Mouse (Mus musculus) lung, embryonic 15.5 days (tissue): ENCODE measurements around the gene Zbtb32. TPM values are rescaled to one million over a fixed set of nuclear protein-coding genes. Genes with fewer than 3 reads are reported as not detected.
A peak's percentile ranks its signal among the peaks of the same experiment; 100 is the strongest.

ENCODE experiments used
- ATAC-seq: fragments of 200-750 bp; cut with Nextera tagmentation; 2 replicates; pipeline ENCODE4 v1.8.0; 2017; ENCODE audit warnings: moderate number of reproducible peaks, borderline replicate concordance; ENCODE audit not compliant: low FRiP score, low TSS enrichment; ENCODE audit errors: extremely low read depth
- H3K27ac ChIP-seq: fragments of 300-500 bp; sonication (generic); 2 replicates; pipeline ENCODE4 v1.5.1; 2015; ENCODE audit warnings: moderate library complexity, mild to moderate bottlenecking, inconsistent platforms
- H3K27me3 ChIP-seq: fragments of 300-500 bp; sonication (generic); 2 replicates; pipeline ENCODE4 v1.6.1; 2015; ENCODE audit warnings: inconsistent platforms
- H3K36me3 ChIP-seq: fragments of 300-500 bp; sonication (generic); 2 replicates; pipeline ENCODE4 v1.6.1; 2015; ENCODE audit warnings: inconsistent platforms
- H3K4me1 ChIP-seq: fragments of 300-500 bp; sonication (generic); 2 replicates; pipeline ENCODE4 v1.6.1; 2015; ENCODE audit warnings: inconsistent platforms
- H3K4me2 ChIP-seq: fragments of 300-500 bp; sonication (generic); 2 replicates; pipeline ENCODE4 v1.6.1; 2015; ENCODE audit warnings: inconsistent platforms, mild to moderate bottlenecking, moderate library complexity
- H3K4me3 ChIP-seq: fragments of 300-500 bp; sonication (generic); 2 replicates; pipeline ENCODE4 v1.5.1; 2015; ENCODE audit warnings: mild to moderate bottlenecking, inconsistent platforms
- H3K9ac ChIP-seq: fragments of 300-500 bp; sonication (generic); 2 replicates; pipeline ENCODE4 v1.6.1; 2015; ENCODE audit warnings: inconsistent platforms
- H3K9me3 ChIP-seq: fragments of 300-500 bp; sonication (generic); 2 replicates; pipeline ENCODE4 v1.6.1; 2016; ENCODE audit warnings: inconsistent platforms
- WGBS: fragments of 180-500 bp; shearing (Covaris S2); methylation state at CpG from one replicate; pipeline ENCODE4 v1.1.7; 2015; 5-methylcytosine and 5-hydroxymethylcytosine counted together
- polyA plus RNA-seq: library from polyadenylated mRNA; unstranded; fragments of >200 nt; fragmentation: Nextera tagmentation; extraction: Ambion mirVana; gene quantifications from 2 replicates; pipeline ENCODE4 v1.2.1, GENCODE M21; 2015

Gene Zbtb32
- polyA plus RNA-seq, 1 experiment from 2014 or later: 3.7 TPM

DNA sequence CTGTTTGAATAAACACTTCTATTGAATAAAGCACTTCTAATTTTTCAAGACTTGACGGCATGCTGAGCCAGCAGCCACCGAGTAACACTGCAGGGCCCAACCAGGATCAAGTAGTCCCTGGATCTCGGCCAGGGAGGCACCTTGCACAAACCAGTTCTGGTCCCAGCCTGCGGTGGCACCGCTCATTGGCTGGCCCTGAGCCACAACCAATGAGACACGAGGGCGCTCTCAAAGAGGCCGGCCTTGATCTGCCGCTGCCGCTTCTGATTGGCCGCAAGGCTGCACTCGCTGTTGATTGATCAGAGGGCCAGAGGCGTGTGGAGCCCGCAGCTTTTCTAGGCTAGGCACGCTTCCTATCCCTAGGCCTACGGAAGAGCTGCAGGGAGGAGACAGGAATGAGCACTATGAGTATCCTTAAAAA, 1.2 kb upstream of the Zbtb32 start:
- 1% methylated on average over 16 of the region's 16 CpGs for WGBS
- Histone ChIP-seq H3K27me3 (no peaks in the 10 kb centered on the region), H3K36me3 (no peaks in the 10 kb centered on the region), H3K9me3 (no peaks in the 10 kb centered on the region), H3K4me2 (peak overlapping the region; percentile 23), H3K4me3 (no peak overlapping the region), H3K4me1 (peaks cover 13% of the 10 kb centered on the region; the same call in 1 of the 2 replicates), H3K9ac (no peak overlapping the region), H3K27ac (peak overlapping the region; percentile 95)
- ATAC-seq: peak; percentile 91

DNA sequence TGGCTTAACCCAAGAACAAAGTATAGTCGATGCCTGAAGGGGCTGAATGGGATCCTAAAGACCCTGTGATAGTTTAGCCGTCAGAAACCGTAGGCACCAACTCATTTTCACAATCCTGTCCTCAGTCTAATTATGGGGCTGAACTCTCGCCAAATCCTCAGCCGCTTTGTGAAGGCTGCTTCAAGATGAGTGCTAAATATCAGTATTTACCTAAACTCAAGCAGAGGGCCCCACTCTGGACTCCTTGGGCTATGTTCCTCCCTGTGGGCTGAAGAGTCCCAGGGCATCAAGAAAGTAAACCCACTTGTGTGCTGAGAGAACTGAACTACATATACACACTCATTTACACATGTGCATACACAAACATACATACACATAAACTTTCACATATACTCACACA, 1.9 kb downstream of the Zbtb32 start:
- 41% methylated on average over 5 of the region's 5 CpGs for WGBS
- no peaks in the 10 kb centered on the region for H3K27me3 ChIP-seq
- H3K27ac ChIP-seq: peak overlapping the region; percentile 43
- H3K4me3 ChIP-seq: no peak overlapping the region
- H3K4me2 ChIP-seq: no peak overlapping the region
- peaks cover 6% of the 10 kb centered on the region; the same call in 1 of the 2 replicates for H3K4me1 ChIP-seq
- H3K36me3 ChIP-seq: no peaks in the 10 kb centered on the region
- ATAC-seq: no peak
- H3K9ac ChIP-seq: no peak overlapping the region
- H3K9me3 ChIP-seq: no peaks in the 10 kb centered on the region

DNA sequence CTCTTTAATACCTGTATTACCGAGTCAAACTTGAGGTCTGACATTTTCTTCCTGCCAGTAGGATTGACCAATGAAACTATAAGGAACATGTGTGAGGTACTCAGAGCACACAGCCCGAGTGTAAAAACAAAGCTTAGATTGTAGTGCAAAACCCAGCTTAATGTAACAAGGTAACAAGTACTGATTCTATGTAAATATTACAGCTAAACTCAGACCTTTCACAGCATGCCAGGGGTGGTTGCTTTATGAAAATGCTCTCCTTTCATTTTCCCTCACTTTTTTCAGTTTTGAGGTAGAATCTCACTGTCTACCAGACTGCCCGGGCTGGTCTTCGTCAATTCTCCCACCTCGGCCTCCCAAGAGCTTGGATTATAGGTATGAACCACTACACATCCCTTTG, 2.6 kb downstream of the Zbtb32 start:
- Histone ChIP-seq H3K9me3 (no peaks in the 10 kb centered on the region), H3K9ac (no peak overlapping the region), H3K36me3 (no peaks in the 10 kb centered on the region), H3K27ac (peak overlapping the region; percentile 43), H3K4me1 (peaks cover 6% of the 10 kb centered on the region; the same call in 1 of the 2 replicates), H3K4me2 (no peak overlapping the region), H3K4me3 (no peak overlapping the region), H3K27me3 (no peaks in the 10 kb centered on the region)
- WGBS: 59% methylated on average over 5 of the region's 5 CpGs
- no peak for ATAC-seq

DNA sequence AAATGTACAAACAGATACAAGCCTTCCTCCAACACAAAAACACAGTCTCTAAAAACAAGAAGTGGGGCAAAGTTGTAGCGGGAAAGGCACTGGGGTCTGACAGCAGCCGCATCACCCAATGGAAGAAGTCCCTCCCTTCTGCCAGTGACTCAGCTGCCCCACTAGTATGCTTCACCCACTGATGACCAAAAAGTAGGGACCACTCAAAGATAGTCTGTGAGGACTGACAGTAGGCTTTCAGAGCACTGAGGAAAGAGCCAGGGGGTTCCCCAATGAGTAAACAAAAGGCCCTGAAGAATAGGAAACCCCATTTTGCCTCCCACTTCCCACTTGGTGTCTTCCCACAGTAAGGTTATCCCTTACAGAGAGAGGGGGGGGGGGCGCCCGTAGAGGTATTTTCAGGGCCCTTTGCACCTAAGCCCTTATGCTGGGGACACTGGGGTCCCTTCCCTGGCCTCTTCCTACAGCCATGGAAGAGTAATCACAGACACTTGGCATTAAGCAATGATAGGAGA, 4.1 kb downstream of the Zbtb32 start:
- H3K9ac ChIP-seq: no peak overlapping the region
- H3K4me2 ChIP-seq: no peak overlapping the region
- WGBS: 60% methylated on average over 4 of the region's 4 CpGs

DNA sequence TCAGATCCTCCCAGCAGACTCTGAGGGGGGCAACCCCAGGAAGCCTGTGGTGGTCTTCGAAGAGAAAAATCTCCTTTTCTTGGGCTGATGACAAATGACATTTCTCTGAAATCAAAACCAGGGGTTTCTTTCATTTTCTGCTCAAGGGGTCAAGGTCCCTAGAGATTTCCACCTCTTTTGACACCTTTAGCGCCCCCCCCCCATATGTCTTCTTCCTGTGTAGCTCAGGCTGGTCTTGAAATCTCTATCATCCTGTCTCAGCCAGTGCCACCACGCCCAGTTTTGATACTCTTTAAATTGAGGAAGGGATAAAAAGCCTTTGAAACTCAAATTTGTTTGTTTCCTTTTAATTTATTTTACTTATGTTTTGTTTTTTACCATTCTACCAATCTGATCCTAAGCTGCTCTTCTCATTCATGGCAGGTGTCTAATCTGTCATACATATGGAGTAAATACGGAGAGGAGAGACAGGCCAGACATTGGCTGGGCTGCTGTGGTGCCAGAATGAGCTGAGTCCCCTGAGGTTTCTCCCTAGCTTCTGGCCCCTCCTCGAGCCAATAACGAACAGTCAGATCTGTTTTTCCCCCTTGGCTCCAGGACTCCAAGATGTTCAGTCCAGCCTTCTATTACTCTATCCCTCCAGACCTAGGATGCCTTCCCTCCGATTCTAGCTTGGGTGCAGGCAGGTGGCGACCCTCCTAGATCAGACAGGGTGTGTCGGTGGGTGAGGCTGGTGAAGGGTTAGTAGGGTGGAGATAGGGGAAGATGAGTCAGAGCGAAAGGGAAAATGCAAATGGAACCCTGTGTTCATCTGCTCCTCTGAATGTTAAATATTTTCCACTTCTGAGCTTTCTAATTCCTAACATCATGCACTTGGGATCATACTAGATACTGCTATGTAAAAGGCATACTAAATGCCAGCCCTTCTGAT, 4.9 kb downstream of the Zbtb32 start:
- Histone ChIP-seq H3K4me1 (peaks cover 9% of the 10 kb centered on the region), H3K27me3 (no peaks in the 10 kb centered on the region), H3K4me3 (no peak overlapping the region), H3K27ac (no peak overlapping the region), H3K4me2 (no peak overlapping the region), H3K9ac (no peak overlapping the region), H3K9me3 (no peaks in the 10 kb centered on the region), H3K36me3 (no peaks in the 10 kb centered on the region)
- WGBS: 65% methylated on average over 10 of the region's 10 CpGs
- ATAC-seq: no peak

More for the DNA sequence above, 4.1 kb downstream of the Zbtb32 start:
- no peak overlapping the region for H3K4me3 ChIP-seq
- no peak overlapping the region for H3K27ac ChIP-seq
- no peaks in the 10 kb centered on the region for H3K27me3 ChIP-seq
- peaks cover 12% of the 10 kb centered on the region for H3K4me1 ChIP-seq
- no peak for ATAC-seq
- H3K36me3 ChIP-seq: no peaks in the 10 kb centered on the region
- H3K9me3 ChIP-seq: no peaks in the 10 kb centered on the region

DNA sequence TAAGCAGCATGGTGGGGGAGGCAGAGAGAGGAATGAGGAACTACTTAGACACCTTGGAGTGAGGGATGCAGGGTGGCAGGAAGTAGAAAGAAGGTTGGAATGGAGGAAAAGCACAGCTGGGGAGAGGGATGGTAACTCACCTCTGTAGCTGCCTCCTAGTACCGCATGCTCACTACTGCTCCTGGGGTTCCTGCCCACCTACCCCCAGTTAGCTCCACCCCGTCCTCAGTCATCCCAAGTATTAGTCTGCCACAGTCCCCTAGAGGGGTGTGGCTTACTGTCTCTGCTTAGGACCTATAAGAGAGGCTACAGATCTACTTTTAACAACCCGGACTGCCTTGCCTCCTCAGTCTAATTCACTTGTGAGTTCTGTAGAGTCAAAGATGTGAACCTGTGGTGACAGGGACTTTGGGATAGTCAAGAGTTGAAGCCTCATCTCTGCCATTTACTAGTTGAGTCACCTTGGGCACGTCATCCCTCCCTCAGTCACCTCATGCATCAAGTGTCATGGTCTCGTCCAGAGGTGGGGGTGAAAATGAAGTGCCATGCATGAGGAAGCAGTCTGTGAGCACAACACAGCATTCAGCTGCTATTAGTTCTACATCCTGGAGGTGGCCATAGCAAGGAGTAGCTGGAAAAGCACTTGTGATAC, 5.8 kb downstream of the Zbtb32 start:
- Histone ChIP-seq H3K4me3 (no peak overlapping the region), H3K27me3 (no peaks in the 10 kb centered on the region), H3K9me3 (no peaks in the 10 kb centered on the region), H3K4me2 (no peak overlapping the region), H3K9ac (no peak overlapping the region), H3K36me3 (no peaks in the 10 kb centered on the region), H3K4me1 (peaks cover 6% of the 10 kb centered on the region), H3K27ac (0 out of 2 replicates have a peak overlapping the region, but pooled peaks have one; percentile 8)
- 34% methylated on average over 5 of the region's 5 CpGs for WGBS
- ATAC-seq: no peak

- Histone ChIP-seq H3K36me3 (peaks cover 2% of the 10 kb centered on the region), H3K9me3 (no peaks in the 10 kb centered on the region), H3K9ac (no peak overlapping the region), H3K27ac (no peak overlapping the region), H3K4me1 (peaks cover 16% of the 10 kb centered on the region), H3K27me3 (no peaks in the 10 kb centered on the region), H3K4me3 (no peak overlapping the region), H3K4me2 (no peak overlapping the region)
- 62% methylated on average over 4 of the region's 4 CpGs for WGBS
- ATAC-seq: no peak
Observed at GRCm38 (mm10) chr7:30591605-30591951, 7.1 kb downstream of the Zbtb32 start.

DNA sequence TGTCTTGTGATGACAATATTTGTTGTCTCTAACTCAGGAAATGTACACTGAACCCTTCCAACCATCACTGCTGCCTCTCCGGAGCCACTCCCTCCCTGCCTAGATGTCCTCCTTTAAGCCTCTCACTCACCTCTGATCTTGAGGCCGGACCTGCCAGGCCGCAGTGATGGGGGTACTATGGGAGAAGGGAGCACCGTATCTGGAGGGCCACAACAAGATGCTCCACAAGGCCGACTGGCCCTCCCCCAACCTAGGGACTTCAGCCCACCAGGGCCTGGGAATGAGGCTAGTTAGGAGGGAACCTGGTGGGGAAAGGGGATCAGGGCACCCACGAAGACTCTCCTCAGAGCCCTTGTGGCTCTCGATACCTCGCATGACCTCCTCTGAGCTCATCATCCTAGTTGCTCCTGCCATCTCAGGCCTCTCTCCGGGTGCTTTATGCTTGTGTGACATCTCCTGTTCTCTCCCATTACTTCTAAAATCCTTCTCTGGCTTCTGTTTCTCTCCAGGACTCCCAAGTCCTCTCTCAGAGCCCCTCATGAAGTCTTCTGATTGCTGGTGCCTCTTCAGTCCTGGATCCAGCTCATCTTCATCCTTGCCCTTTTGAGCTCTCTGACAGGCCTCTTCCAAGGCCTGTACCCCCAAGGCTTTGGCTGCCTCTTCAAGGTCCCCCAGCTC, 7.6 kb downstream of the Zbtb32 start:
- H3K4me3 ChIP-seq: no peak overlapping the region
- H3K27me3 ChIP-seq: no peaks in the 10 kb centered on the region
- WGBS: 84% methylated on average over 9 of the region's 9 CpGs
- peaks cover 18% of the 10 kb centered on the region for H3K4me1 ChIP-seq
- H3K9me3 ChIP-seq: no peaks in the 10 kb centered on the region
- no peak overlapping the region for H3K9ac ChIP-seq
- H3K36me3 ChIP-seq: peaks cover 7% of the 10 kb centered on the region
- no peak overlapping the region for H3K27ac ChIP-seq
- ATAC-seq: no peak
- H3K4me2 ChIP-seq: no peak overlapping the region

DNA sequence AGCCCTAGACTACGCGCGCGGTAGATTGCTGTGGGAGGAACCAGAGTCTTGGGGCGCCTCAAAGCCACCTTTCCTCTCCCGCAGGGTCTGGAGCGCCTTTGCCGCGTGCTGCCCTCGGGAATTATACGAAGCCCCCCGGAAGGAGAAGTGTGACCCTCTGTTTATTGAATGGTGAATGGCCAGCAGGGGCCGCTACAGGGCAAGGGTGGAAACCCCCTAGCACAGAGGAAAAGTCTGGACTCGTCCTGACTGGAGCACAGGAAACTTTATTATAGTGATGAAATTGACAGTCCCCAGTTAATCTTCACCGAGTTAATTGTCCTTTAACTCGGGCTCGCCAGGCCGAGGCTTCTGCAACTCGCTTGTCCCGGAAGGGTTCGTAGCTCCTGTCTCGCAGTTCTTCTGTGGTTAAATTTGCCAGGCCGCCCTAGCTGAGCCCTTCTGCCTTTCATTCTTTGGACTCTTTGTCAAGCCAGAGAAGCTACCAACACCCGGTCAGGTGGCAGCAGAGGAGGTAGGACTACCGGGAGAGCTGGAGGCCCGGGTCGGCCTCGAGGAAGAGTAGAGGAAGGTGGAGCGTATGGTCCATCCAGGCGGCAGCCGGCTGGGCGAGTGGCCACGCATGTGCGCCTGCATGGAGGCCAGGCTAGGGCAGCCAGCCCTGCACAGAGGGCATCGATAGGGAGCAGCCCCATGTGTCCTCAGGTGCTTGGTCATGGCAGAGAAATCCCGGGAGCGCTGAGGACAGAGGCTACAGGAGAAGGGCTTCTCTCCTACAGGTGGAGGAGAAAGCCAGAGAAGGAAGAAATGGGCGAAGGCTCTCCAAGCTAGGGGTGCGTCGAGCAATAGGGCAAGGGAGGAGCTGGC, 9.0 kb downstream of the Zbtb32 start:
- 20% methylated on average over 39 of the region's 40 CpGs for WGBS
- ATAC-seq: peak; percentile 55; the same call in 1 of the 2 replicates
- Histone ChIP-seq H3K27ac (peak overlapping the region; percentile 94), H3K4me1 (peaks cover 18% of the 10 kb centered on the region), H3K27me3 (no peaks in the 10 kb centered on the region), H3K4me2 (peak overlapping the region; percentile 80), H3K9ac (peak overlapping the region; percentile 95), H3K36me3 (peaks cover 21% of the 10 kb centered on the region), H3K9me3 (no peaks in the 10 kb centered on the region), H3K4me3 (peak overlapping the region; percentile 99)

DNA sequence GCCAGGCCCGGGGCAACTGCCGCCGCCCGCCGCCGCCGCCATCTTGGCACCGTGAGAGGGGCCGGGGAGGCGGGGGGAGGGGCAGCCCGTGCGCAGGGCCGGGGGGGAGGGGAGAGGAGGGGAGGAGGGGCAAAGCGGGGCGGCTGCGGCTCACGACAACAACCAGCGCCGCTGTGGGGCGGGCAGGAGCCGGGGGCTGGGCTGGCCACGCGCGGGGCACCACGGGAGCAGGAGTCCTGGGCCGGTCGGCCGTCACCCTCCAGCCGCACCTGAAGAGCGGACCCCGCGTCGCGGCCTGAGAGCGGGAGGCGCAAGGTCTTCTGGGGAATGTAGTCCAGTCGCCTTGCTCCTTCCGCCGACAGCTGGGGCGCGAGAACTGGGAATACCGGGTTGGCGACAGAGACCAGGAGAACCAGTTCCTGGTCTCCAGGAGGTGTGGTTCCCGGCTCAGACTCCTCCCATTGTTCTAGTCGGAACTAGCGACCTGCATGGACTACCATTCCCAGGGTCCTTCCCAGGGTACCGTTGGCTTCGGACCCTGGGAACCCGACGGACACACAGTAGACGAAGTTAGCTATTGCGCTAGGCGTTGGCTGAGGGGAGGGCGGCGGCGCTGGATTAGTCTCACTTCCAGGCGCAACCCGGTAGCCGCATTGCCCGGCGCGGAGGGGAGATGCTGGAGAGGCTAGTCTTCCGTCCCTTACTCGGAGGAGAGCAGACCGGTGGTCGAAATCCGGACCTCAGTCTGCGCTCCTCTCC, 9.9 kb downstream of the Zbtb32 start, which contains the start of gene Kmt2b:
TSS of gene Kmt2b (minus strand) at position 51 of the 759 bp plus-strand sequence.
- H3K4me2 ChIP-seq: peak within 1 kb of the TSS; percentile 80
- H3K27ac ChIP-seq: peak within 1 kb of the TSS; percentile 94
- WGBS: under 1% methylated on average over 54 of the region's 68 CpGs
- peak; percentile 96 for ATAC-seq
- H3K4me1 ChIP-seq: peaks cover 18% of the 10 kb centered on the region
- H3K36me3 ChIP-seq: peaks cover 30% of the 10 kb centered on the region
- H3K4me3 ChIP-seq: peak within 1 kb of the TSS; percentile 99
- peak within 1 kb of the TSS; percentile 95 for H3K9ac ChIP-seq
- no peaks in the 10 kb centered on the region for H3K9me3 ChIP-seq
- no peaks in the 10 kb centered on the region for H3K27me3 ChIP-seq
